21 mouse cellular contexts compared by ENCODE assay signal in the genomic region with DNA sequence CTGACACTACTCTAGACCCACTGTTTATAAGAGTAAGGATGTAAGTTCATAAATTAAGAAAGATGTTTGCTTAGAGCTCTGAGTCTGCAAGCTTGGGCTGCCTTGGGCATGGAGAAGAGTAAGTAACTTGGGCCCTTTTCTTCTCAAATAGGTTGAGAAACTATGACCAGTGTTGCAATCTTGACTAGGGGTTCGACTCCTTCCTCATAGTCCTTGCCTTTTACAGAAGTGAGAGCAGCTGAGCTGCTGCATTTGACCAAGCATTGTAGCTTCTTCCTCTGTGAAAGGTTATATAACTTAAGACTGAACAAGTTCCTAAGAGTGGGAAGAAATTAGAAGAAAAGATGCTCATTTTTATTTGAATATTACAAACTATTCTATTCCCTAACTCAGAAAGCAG.
"Had no signal": no experiment of that assay in that cellular context is flagged by ENCODE, and none has a peak within 500 bp of the region (broad histone marks: within the 10 kb centered on the region; RNA-seq: fewer than 3 reads in every experiment).

No protein-coding gene starts in this region.

- DNase-seq: kidney, adult 18-20 months; kidney, adult 9 months; kidney, postnatal 14 days; left cerebral cortex, postnatal 4 days; liver, embryonic 13.5 days; lung, adult 2 months; lung, postnatal 14 days; lung, postnatal 4 days; right cerebral cortex, postnatal 14 days; right cerebral cortex, postnatal 4 days; thymus, adult 2 months; thymus, postnatal 14 days; thymus, postnatal 4 days had no signal

- H3K27ac ChIP-seq: limb, embryonic 12.5 days; limb, embryonic 15.5 days; liver, embryonic 13.5 days; midbrain, embryonic 10.5 days; midbrain, embryonic 13.5 days; stomach, postnatal 0 days had no signal

- H3K4me3 ChIP-seq: limb, embryonic 12.5 days; limb, embryonic 15.5 days; liver, embryonic 13.5 days; megakaryocyte, embryonic 14.5 days; midbrain, embryonic 10.5 days; midbrain, embryonic 13.5 days had no signal

- ATAC-seq: intestine, embryonic 16.5 days; midbrain, embryonic 13.5 days; midbrain, embryonic 16.5 days had no signal
